Mouse (Mus musculus) neural tube, embryonic 13.5 days (tissue): Measurements from ENCODE around the gene Tle2. TPM values are rescaled to one million over a fixed set of nuclear protein-coding genes. Genes with fewer than 3 reads are reported as not detected.

Experiments
- ATAC-seq: fragments of 200-750 bp; cut with Nextera tagmentation; 2 replicates; pipeline ENCODE4 v1.8.0; 2017; ENCODE audit warnings: low read depth, mild to moderate bottlenecking, moderate TSS enrichment, moderate library complexity
- H3K27ac ChIP-seq: fragments of 300-500 bp; sonication (generic); replicated peaks from 2 replicates; pipeline ENCODE4 v1.5.1; 2015; ENCODE audit warnings: moderate library complexity, mild to moderate bottlenecking, inconsistent platforms
- H3K27me3 ChIP-seq: fragments of 300-500 bp; sonication (generic); 2 replicates; pipeline ENCODE4 v1.6.1; 2015; ENCODE audit warnings: mild to moderate bottlenecking, inconsistent platforms
- H3K36me3 ChIP-seq: fragments of 300-500 bp; sonication (generic); 2 replicates; pipeline ENCODE4 v1.6.1; 2015; ENCODE audit warnings: mild to moderate bottlenecking, inconsistent platforms
- H3K4me1 ChIP-seq: fragments of 300-500 bp; sonication (generic); replicated peaks from 2 replicates; pipeline ENCODE4 v1.6.1; 2015; ENCODE audit warnings: inconsistent platforms
- H3K4me2 ChIP-seq: fragments of 300-500 bp; sonication (generic); 2 replicates; pipeline ENCODE4 v1.6.1; 2015; ENCODE audit warnings: inconsistent platforms, mild to moderate bottlenecking, moderate library complexity
- H3K4me3 ChIP-seq: fragments of 300-500 bp; sonication (generic); 2 replicates; pipeline ENCODE4 v1.5.1; 2015; ENCODE audit warnings: mild to moderate bottlenecking, inconsistent platforms
- H3K9ac ChIP-seq: fragments of 300-500 bp; sonication (generic); 2 replicates; pipeline ENCODE4 v1.6.1; 2015; ENCODE audit warnings: moderate library complexity, mild to moderate bottlenecking, inconsistent platforms
- H3K9me3 ChIP-seq: fragments of 300-500 bp; sonication (generic); 2 replicates; pipeline ENCODE4 v1.6.1; 2016; ENCODE audit warnings: inconsistent platforms
- WGBS: fragments of 180-500 bp; shearing (Covaris S2); methylation state at CpG from one replicate; pipeline ENCODE4 v1.1.7; 2015; 5-methylcytosine and 5-hydroxymethylcytosine counted together
- polyA plus RNA-seq: library from polyadenylated mRNA; unstranded; fragments of >200 nt; fragmentation: Nextera tagmentation; extraction: Ambion mirVana; gene quantifications from 2 replicates; pipeline ENCODE4 v1.2.1, GENCODE M21; 2015

The Tle2 gene
- polyA plus RNA-seq, 1 experiment from 2014 or later = 32.9 TPM

DNA sequence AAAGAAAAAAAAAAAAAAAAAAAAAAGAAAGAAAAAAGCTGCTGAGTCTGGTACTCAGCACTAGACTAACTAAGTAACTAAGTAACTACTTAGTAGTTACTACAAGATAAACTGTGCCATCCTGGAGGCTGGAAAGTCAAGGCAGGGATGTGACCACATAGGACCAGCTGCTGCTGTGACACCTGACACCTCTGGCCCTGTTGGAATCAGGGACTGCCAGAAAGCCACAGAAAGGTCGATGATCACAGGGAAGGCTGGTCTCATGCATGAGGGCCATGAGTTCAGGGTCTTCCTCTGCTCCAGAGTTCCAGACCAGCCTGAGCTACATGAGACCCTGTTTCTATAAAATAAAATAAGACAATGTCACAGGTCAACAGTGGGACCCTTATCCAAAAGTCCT, 16.9 kb upstream of the Tle2 start:
- 45% methylated on average over 1 of the region's 1 CpGs for WGBS
- Histone ChIP-seq H3K27ac (no peak overlapping the region), H3K36me3 (0 out of 2 replicates have a peak, but pooled peaks cover 13% of the 10 kb centered on the region), H3K9me3 (no peaks in the 10 kb centered on the region), H3K4me2 (no peak overlapping the region), H3K9ac (no peak overlapping the region), H3K27me3 (no peaks in the 10 kb centered on the region), H3K4me3 (no peak overlapping the region), H3K4me1 (peaks cover 30% of the 10 kb centered on the region)
- ATAC-seq = no peak

DNA sequence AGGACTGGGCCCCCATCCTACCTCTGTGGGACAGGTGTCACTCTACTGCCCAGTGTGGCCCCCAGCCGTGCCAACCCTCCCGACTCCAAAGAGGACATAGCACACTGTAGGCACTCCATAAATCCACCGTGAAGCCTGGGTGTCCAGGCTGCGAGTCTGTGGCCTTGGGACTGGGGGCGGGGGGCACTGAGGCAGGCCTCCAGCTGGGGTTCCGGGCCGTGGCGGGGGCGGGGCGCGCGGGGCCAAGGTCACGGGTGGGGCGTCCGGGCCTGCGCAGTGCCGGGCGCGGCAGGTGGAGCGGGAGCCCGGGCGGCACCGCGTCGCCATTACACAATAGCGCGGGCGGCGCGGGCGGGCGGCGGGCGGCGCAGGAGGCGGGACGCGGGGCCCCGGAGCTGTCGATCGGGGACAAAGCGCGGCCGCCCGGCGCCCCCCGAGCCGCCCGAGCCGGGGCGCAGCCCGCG, 15.2 kb upstream of the Tle2 start, which contains the start of gene Aes:
Gene Aes (plus strand): TSS at position 326 of the 464 bp plus-strand sequence.
- Histone ChIP-seq H3K4me3 (peak within 1 kb of the TSS; percentile 94), H3K36me3 (peaks cover 24% of the 10 kb centered on the region; the same call in 1 of the 2 replicates), H3K4me1 (peaks cover 45% of the 10 kb centered on the region), H3K27ac (peak within 1 kb of the TSS; percentile 91), H3K9ac (peak within 1 kb of the TSS; percentile 98), H3K9me3 (no peaks in the 10 kb centered on the region), H3K4me2 (peak within 1 kb of the TSS; percentile 94), H3K27me3 (no peaks in the 10 kb centered on the region)
- 1% methylated on average over 46 of the region's 53 CpGs for whole genome bisulfite sequencing
- peak; percentile 68 for ATAC-seq

DNA sequence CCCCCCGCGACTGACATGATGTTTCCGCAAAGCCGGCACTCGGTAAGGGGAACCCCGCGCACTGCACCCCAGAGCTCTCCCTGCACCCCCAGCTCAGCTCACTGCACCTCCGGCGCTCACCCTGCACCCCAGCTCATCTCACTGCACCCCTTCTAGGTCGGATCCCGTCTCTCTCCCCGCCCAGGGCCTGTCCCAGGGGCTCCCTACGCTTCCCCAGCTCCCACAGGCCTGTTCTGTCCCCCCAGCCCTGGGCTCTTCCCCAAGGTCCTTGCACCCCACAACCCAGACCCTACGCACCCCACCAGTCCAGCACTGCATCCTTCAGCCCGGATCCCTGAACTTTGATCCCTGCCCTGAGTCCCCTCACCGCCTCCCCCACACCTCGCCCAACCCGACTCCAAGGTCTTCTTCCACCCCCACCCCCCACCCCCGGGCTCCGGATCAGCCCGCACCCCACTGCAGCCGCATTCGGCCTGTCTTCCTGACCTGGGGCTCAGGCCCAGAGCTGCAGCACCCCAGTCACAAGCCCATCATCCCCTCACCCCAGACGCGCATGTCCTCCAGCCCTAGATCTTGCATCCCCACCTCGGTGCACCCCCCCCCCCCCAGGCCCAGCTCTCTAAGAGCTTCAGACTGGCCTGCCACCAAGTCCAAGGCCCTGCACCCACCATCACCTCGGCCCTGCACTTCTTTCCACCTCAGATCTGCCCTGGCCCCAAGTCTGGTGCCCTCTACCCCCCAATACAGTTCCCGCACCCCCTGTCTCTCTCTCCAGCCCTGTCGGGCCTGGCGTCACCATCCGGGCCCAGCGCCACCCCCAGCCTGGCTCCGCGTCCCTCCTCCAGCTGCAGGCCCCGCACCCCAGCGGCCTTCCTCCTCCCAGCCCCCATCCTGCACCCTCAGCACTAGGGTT, 14.5 kb upstream of the Tle2 start:
- peak; percentile 38 for ATAC-seq
- Histone ChIP-seq H3K4me2 (peak overlapping the region; percentile 94), H3K27ac (peak overlapping the region; percentile 91), H3K4me1 (peaks cover 52% of the 10 kb centered on the region), H3K9ac (peak overlapping the region; percentile 98), H3K36me3 (peaks cover 31% of the 10 kb centered on the region; the same call in 1 of the 2 replicates), H3K27me3 (peaks cover 3% of the 10 kb centered on the region), H3K4me3 (peak overlapping the region; percentile 94), H3K9me3 (no peaks in the 10 kb centered on the region)
- 2% methylated on average over 35 of the region's 36 CpGs for WGBS

DNA sequence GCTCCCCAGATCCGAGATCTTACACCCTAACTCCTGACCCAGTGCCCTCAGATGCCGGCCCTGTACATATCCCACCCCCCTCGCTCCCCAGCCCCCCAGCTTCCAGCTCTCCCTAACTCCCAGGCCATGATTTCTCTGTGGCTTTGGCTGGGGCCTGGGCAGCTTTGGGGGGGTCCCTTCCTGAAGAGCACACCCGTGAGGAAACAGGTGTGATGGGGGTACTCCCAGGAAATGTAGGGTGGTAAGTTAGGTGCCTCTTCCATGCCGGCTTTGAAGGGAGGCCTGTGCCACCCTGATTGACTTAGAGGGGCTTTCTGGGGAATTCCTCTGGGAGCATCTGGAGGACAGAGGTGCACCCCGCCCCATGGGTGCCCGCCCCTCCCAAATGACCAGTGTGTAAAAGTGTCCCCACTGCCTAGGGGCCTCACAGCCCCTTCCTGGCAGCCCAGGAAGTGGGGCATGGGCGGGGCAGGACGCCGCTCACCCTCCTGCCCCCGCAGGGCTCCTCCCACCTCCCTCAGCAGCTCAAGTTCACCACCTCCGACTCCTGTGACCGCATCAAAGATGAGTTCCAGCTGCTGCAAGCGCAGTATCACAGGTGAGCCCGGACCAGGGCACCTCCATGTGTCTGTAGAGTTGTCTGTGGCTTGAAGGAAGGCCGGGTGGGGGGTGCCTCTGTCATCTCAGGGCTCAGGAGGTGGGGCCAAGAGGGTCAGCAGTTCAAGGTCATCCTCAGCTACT, 13.5 kb upstream of the Tle2 start:
- WGBS = 17% methylated on average over 16 of the region's 16 CpGs
- H3K4me1 ChIP-seq = peaks cover 58% of the 10 kb centered on the region
- H3K9ac ChIP-seq = peak overlapping the region; percentile 98
- peaks cover 14% of the 10 kb centered on the region for H3K27me3 ChIP-seq
- H3K4me3 ChIP-seq = peak overlapping the region; percentile 94
- peak overlapping the region; percentile 94 for H3K4me2 ChIP-seq
- peak overlapping the region; percentile 91 for H3K27ac ChIP-seq
- no peak for ATAC-seq
- H3K9me3 ChIP-seq = no peaks in the 10 kb centered on the region
- peaks cover 41% of the 10 kb centered on the region for H3K36me3 ChIP-seq

DNA sequence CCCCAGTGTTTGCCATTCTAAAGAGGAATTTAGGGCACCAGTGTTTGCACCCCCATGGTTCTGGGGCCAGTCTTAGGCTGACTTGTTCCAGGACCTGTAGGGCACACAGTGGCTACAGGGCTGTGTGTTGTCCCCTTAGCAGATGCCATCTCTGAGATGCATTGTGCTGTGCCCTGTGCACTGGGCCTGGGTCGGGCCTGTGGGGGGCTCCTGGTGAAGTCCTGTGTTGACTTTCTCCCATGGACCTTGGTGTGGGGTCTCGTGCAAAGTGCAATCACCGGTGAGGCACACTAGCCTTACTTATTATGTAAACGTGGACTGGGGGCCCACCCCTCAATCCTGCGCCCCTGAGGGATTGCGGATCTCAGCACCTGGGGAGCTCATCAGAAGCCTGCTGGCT, 11.9 kb upstream of the Tle2 start:
- Histone ChIP-seq H3K36me3 (peaks cover 55% of the 10 kb centered on the region), H3K27me3 (peaks cover 29% of the 10 kb centered on the region), H3K9ac (peak overlapping the region; percentile 35), H3K4me2 (peak overlapping the region; percentile 30), H3K4me1 (peaks cover 58% of the 10 kb centered on the region), H3K4me3 (peak overlapping the region; percentile 2; the same call in 1 of the 2 replicates), H3K27ac (no peak overlapping the region), H3K9me3 (no peaks in the 10 kb centered on the region)
- whole genome bisulfite sequencing = 73% methylated on average over 6 of the region's 6 CpGs
- no peak for ATAC-seq

DNA sequence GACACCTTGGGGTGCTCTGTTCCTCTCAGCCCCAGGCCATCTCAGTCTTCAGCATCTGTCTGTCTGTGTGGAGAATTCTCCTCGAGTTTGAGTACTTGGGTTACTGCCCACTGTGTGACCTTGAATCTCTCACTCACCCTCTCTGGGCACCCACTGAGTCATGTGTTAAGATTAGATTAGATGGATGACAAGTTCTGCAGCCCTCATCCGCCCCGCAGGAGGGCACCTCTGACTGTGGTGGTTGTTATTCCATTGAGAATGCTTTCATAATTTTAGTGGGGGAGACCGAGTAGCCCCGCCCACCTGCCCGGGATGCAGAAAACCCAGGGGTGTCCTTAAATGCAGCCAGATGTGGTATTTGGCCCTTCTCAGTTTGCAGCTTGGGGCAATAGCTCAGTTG, 10.9 kb upstream of the Tle2 start:
- ATAC-seq = no peak
- Histone ChIP-seq H3K4me3 (0 out of 2 replicates have a peak overlapping the region, but pooled peaks have one; percentile 24), H3K27me3 (peaks cover 33% of the 10 kb centered on the region), H3K27ac (no peak overlapping the region), H3K4me2 (peak overlapping the region; percentile 45), H3K9me3 (no peaks in the 10 kb centered on the region), H3K36me3 (peaks cover 55% of the 10 kb centered on the region), H3K9ac (peak overlapping the region; percentile 58), H3K4me1 (peaks cover 66% of the 10 kb centered on the region)
- WGBS = 36% methylated on average over 6 of the region's 6 CpGs

DNA sequence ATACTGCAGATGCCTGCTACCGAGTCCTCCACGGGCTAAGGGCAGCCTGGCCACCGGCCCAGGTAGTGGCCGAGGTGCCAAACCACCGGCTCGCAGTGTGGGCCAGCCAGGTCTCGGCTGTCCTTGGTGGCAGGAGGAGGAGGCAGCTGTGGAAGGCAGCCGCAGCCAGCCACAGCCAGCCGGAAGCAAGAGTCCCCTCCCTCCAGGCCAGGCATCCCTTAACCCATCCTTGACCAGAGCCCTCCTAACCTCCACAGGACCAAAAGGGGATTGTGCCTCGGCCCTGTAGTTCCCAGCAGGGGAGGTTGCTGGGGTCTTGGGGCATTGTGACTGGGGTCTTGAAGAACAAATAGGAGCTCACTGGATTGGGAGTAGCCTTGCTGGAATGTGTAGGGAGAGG, 10.1 kb upstream of the Tle2 start:
- H3K9me3 ChIP-seq = no peaks in the 10 kb centered on the region
- peak overlapping the region; percentile 58 for H3K9ac ChIP-seq
- peak overlapping the region; percentile 45 for H3K4me2 ChIP-seq
- ATAC-seq = no peak
- peak overlapping the region; percentile 46; the same call in 1 of the 2 replicates for H3K27ac ChIP-seq
- peaks cover 35% of the 10 kb centered on the region for H3K27me3 ChIP-seq
- peak overlapping the region; percentile 24 for H3K4me3 ChIP-seq
- H3K4me1 ChIP-seq = peaks cover 68% of the 10 kb centered on the region
- H3K36me3 ChIP-seq = peaks cover 55% of the 10 kb centered on the region
- WGBS = 4% methylated on average over 10 of the region's 10 CpGs

DNA sequence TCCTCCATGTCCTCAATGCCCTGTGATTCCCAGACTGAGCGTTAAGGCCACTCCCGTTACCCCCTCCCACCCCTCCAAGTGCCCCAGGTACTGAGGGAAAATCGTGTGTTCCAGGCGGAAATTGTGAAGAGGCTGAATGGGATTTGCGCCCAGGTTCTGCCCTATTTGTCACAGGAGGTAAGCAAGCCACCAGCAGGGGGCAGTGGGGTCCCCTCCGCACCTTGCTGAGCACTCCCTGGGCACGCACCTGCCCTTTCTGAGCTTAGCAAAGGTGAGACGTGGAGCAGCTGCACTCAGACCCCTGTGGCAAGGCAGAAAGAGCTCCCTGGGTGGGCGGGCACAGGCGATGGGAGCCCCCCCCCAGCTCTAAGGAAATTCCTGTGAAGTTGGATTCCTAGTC, 9.6 kb upstream of the Tle2 start:
- H3K27me3 ChIP-seq = peaks cover 39% of the 10 kb centered on the region
- WGBS = 21% methylated on average over 10 of the region's 10 CpGs
- H3K36me3 ChIP-seq = peaks cover 55% of the 10 kb centered on the region
- H3K4me3 ChIP-seq = no peak overlapping the region
- H3K4me2 ChIP-seq = no peak overlapping the region
- 0 out of 2 replicates have a peak overlapping the region, but pooled peaks have one; percentile 58 for H3K9ac ChIP-seq
- no peak for ATAC-seq
- H3K4me1 ChIP-seq = peaks cover 73% of the 10 kb centered on the region
- no peaks in the 10 kb centered on the region for H3K9me3 ChIP-seq
- no peak overlapping the region for H3K27ac ChIP-seq

DNA sequence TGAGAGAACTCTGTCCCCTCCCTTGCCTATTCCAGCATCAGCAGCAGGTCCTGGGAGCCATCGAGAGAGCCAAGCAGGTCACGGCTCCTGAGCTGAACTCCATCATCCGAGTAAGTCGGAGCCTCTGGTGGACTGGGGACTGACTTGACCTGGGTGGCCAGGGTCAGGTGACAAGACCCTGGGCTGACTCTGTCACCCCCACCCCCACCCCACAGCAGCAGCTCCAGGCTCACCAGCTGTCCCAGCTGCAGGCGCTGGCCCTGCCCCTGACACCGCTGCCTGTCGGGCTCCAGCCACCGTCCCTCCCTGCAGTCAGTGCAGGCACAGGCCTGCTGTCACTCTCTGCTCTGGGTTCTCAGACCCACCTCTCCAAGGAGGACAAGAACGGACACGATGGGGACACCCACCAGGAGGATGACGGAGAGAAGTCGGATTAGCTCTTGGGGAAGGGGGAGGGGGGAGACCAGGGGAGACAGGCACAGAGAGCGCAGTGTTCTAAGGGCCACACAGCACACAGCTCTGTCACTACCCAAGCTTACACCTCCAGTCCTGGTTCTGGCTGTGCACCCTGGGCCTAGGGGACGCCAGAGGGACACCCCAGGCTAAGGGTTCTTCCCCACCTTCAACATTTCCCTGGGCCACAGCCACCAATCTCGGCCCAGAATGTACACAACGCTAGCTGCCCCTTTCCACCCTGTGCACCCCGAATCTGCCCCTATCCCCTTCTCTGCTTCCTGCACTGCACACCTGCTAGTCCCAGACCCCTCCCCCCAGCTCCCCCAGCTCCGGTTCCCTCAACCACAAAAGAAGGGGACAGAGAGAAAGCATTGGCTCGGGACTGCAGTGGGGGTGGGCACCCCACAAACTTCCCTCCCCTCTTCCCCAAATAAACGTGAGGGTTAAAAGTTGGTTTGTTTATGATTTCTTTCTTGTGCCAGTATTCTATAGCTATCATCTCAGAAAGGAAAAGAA, 8.8 kb upstream of the Tle2 start:
- 41% methylated on average over 20 of the region's 20 CpGs for WGBS
- H3K4me1 ChIP-seq = peaks cover 77% of the 10 kb centered on the region
- no peak for ATAC-seq
- no peak overlapping the region for H3K4me2 ChIP-seq
- H3K27ac ChIP-seq = no peak overlapping the region
- H3K4me3 ChIP-seq = no peak overlapping the region
- peaks cover 55% of the 10 kb centered on the region for H3K36me3 ChIP-seq
- H3K9me3 ChIP-seq = no peaks in the 10 kb centered on the region
- H3K9ac ChIP-seq = no peak overlapping the region
- H3K27me3 ChIP-seq = peaks cover 39% of the 10 kb centered on the region

DNA sequence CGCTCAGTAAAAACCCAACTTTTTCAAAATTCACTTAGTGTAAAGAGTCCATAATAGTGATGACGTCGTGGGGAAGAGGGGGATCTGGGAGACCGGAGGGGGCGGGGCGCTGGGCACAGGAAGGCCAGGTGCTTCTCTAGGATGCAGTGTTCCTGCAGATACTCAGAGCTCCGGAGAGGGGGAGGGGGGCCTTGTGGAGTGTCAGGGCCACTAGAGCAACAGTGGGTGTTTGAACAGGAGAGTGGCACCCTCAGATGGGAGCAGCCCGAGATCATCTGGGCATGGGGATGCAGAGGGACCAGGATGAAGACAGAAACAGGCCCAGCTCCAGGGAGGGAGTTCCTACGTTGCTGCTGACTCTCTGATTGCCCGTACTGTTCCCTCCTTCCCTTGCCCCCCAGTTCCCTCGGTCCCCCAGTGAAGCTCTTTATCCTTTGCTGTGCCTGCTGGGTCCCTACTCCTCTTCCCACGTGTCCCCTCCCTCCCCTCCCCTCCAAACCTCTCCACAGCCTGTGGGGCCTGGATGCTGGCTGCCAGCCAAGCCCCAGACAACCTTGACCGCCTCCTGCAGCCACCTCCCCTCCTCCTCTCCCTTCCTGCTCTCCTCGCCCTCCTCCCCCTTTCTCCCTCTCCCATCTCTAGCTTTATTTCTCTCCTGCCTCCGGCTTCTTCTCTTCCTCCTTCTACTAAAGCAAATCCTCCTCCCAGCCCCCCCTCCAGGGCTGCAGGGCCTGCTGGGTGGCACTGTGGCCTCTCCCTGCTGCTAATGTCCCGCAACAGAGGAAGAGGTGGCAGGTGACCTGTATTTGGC, 5.8 kb upstream of the Tle2 start:
- H3K27ac ChIP-seq = peak overlapping the region; percentile 86
- WGBS = 8% methylated on average over 15 of the region's 16 CpGs
- H3K4me2 ChIP-seq = peak overlapping the region; percentile 25
- peaks cover 56% of the 10 kb centered on the region for H3K27me3 ChIP-seq
- H3K4me3 ChIP-seq = no peak overlapping the region
- H3K4me1 ChIP-seq = peaks cover 69% of the 10 kb centered on the region
- ATAC-seq = peak; percentile 1; the same call in 1 of the 2 replicates
- peaks cover 37% of the 10 kb centered on the region for H3K36me3 ChIP-seq
- no peaks in the 10 kb centered on the region for H3K9me3 ChIP-seq
- H3K9ac ChIP-seq = peak overlapping the region; percentile 49
